Mouse (Mus musculus): ENCODE data around the gene Cfap157. TPM values are rescaled to one million over a fixed set of nuclear protein-coding genes. Genes with fewer than 3 reads are reported as not detected.

Gene Cfap157
- polyA plus RNA-seq, 1 experiment: not detected

DNA sequence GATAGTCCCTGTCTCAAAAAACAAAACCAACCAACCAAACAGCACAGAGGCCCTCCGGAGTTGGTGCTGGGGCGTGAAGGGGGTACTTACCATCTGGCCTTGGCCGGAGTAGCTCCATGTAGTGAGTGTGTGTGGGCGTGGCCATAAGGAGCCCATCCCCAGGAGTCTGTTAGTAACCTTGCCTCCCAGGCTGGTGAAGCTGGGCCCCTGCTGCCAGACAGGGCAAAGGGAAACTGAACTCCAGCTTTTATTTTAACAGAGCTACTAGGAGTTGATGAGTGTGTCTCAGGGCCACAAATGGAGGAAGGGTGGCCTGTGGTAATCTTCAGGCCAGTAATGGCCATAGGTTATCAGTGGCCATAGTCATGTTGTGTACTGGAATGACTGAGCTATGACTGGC, 49.7 kb downstream of the Cfap157 start:
- H3K4me3 ChIP-seq (replicated peaks): no peak overlapping the region
- no peaks in the 10 kb centered on the region for H3K27me3 ChIP-seq (ENCODE audit: control insufficient read depth)
- TF ChIP-seq TAL1 (IDR thresholded peaks at IDR 0.05; ENCODE audit: low read length) (no peak), GATA1 (IDR thresholded peaks at IDR 0.05; ENCODE audit: low read length) (no peak)
- no peaks in the 10 kb centered on the region for H3K36me3 ChIP-seq (ENCODE audit: control insufficient read depth)
- no peaks in the 10 kb centered on the region for H3K9me3 ChIP-seq (ENCODE audit: control insufficient read depth, low read length)
- peaks cover 3% of the 10 kb centered on the region; the same call in 1 of the 2 replicates for H3K4me1 ChIP-seq (ENCODE audit: control insufficient read depth)

DNA sequence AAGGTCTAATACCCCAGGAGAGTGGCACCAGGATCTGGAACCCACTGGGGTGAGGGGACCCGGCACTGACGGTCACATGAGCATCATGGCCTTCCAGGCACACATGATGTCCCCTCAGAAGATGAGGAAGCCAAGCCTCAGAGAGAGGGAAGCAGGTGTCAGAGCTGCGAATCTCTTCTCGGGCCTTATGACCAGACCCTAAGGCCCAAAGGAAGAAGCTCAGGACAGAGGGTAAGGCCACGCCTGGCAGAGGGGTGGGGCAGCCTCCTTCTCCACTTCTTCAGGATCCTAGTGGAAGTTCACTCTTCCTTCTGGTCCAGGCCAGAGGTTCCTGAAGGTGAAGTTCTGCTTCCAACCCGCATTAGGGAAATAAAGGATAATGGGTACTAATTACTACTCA, 51.5 kb downstream of the Cfap157 start:
- no peak overlapping the region for H3K4me3 ChIP-seq (replicated peaks)
- H3K9me3 ChIP-seq (ENCODE audit: control insufficient read depth, low read length): no peaks in the 10 kb centered on the region
- TF ChIP-seq TAL1 (IDR thresholded peaks at IDR 0.05; ENCODE audit: low read length) (no peak), GATA1 (IDR thresholded peaks at IDR 0.05; ENCODE audit: low read length) (no peak)
- H3K36me3 ChIP-seq (ENCODE audit: control insufficient read depth): no peaks in the 10 kb centered on the region
- H3K4me1 ChIP-seq (ENCODE audit: control insufficient read depth): peaks cover 3% of the 10 kb centered on the region
- no peaks in the 10 kb centered on the region for H3K27me3 ChIP-seq (ENCODE audit: control insufficient read depth)

DNA sequence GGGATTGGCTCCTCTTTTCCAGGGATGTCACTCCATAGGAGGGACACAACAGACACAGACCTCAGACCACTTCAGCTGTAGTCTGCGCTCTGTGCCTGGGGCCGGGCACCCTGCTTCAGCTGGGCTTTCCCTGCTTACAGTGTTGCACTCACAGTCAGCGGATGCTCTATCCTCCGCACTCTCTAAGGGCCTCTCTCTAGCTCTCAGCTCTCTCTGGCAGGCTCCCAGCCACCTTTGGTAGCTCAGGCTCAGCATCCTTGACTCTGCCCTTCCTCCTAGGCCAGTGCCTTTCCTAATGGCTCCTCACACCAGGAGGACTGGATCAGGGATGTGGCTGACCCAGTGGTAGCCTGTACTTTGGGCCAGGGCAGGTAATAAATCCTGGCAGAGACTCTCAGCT, 52.3 kb downstream of the Cfap157 start:
- Histone ChIP-seq H3K36me3 (ENCODE audit: control insufficient read depth) (no peaks in the 10 kb centered on the region), H3K27me3 (ENCODE audit: control insufficient read depth) (no peaks in the 10 kb centered on the region), H3K4me1 (ENCODE audit: control insufficient read depth) (peaks cover 10% of the 10 kb centered on the region), H3K4me3 (replicated peaks) (no peak overlapping the region), H3K9me3 (ENCODE audit: control insufficient read depth, low read length) (no peaks in the 10 kb centered on the region)
- TF ChIP-seq TAL1 (IDR thresholded peaks at IDR 0.05; ENCODE audit: low read length) (no peak), GATA1 (IDR thresholded peaks at IDR 0.05; ENCODE audit: low read length) (no peak)

DNA sequence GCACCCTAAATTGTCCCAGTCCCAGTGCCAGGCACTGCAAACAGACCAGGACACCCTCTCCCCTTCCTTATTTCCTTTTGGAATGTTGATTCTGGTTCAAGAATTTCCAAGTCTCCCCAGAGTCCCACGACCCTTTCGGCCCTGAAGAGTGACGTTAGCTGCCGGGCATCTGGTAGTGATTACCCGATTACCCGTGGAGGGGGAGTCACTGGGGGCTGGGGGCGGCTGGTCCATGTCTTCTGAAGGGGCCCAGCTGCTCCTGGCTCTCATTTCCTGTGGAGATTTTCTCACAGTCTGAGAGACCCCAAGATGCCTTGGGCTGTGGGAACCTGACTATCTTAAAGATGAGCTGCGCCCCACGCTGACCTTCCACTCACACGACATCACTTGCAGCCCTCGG, 53.4 kb downstream of the Cfap157 start:
- Histone ChIP-seq H3K27me3 (ENCODE audit: control insufficient read depth) (no peaks in the 10 kb centered on the region), H3K36me3 (ENCODE audit: control insufficient read depth) (no peaks in the 10 kb centered on the region), H3K4me1 (ENCODE audit: control insufficient read depth) (peaks cover 7% of the 10 kb centered on the region), H3K9me3 (ENCODE audit: control insufficient read depth, low read length) (no peaks in the 10 kb centered on the region), H3K4me3 (replicated peaks) (no peak overlapping the region)
- TF ChIP-seq TAL1 (IDR thresholded peaks at IDR 0.05; ENCODE audit: low read length): no peak
- TF ChIP-seq GATA1 (IDR thresholded peaks at IDR 0.05; ENCODE audit: low read length): no peak

DNA sequence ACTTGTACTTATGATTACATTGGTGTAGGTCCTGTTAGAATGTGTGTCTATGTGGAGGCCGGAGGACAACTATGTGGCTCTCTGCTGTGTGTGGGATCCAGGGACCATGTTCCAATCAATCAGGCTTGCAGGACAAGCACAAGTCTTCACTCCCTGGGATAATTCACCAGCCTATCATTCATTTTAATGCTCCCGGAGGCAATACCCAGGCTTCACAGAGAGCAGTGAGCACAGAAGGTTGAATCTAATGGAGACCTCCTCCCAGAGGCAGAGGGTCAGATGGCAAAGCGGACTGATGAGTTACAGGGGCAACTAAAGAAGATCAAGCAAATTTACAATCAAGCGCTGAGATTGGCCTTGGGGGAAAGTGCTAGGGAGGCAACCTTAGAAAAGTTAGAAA, 54.7 kb downstream of the Cfap157 start:
- Histone ChIP-seq H3K27me3 (ENCODE audit: control insufficient read depth) (no peaks in the 10 kb centered on the region), H3K4me1 (ENCODE audit: control insufficient read depth) (peaks cover 7% of the 10 kb centered on the region), H3K9me3 (ENCODE audit: control insufficient read depth, low read length) (no peaks in the 10 kb centered on the region), H3K36me3 (ENCODE audit: control insufficient read depth) (no peaks in the 10 kb centered on the region), H3K4me3 (replicated peaks) (no peak overlapping the region)
- TF ChIP-seq TAL1 (IDR thresholded peaks at IDR 0.05; ENCODE audit: low read length) (no peak), GATA1 (IDR thresholded peaks at IDR 0.05; ENCODE audit: low read length) (no peak)

DNA sequence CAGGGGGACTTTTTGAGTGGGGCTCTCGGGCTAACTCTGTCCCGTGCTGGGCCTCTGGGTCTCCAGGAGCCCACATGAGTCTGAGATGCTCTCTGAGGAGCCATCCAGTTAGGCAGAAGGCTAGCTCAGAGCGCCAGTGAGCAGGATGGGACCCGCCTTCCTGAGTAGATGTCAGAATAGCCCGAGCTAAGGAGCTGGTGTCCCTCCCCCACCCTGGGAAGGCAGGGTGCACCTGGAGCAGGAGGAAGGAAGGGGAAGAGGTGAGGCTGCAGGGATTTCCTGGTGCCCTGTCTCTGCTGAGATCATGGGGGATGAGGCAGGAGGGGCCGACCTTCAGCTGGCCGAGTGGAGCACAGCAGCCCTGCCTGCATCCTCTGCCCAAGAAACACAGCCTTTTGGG, 55.8 kb downstream of the Cfap157 start:
- no peaks in the 10 kb centered on the region for H3K9me3 ChIP-seq (ENCODE audit: control insufficient read depth, low read length)
- no peaks in the 10 kb centered on the region for H3K27me3 ChIP-seq (ENCODE audit: control insufficient read depth)
- H3K4me3 ChIP-seq (replicated peaks): no peak overlapping the region
- H3K36me3 ChIP-seq (ENCODE audit: control insufficient read depth): no peaks in the 10 kb centered on the region
- TF ChIP-seq TAL1 (IDR thresholded peaks at IDR 0.05; ENCODE audit: low read length) (no peak), GATA1 (IDR thresholded peaks at IDR 0.05; ENCODE audit: low read length) (no peak)
- H3K4me1 ChIP-seq (ENCODE audit: control insufficient read depth): peaks cover 7% of the 10 kb centered on the region

DNA sequence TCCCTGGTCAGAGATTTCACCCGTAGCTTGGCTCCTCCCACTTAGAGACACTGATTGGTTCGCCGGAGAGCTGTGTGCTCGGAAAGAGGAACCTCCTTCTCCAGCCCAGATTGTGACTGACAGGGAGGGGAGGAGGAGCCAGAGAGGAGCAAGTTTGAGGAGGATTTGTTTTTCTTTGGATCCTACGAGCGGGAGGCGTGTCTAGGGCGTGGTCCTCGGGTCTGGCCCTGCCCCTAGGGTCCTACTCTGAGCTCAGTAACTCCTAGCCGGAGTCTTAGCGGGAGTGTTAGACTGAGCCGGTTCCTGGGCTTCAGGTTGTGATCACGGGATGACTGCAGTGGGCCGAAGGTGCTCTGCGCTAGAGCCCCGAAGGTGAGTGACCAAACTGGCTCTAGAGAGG, 56.8 kb downstream of the Cfap157 start:
- H3K9me3 ChIP-seq (ENCODE audit: control insufficient read depth, low read length): no peaks in the 10 kb centered on the region
- H3K36me3 ChIP-seq (ENCODE audit: control insufficient read depth): no peaks in the 10 kb centered on the region
- TF ChIP-seq GATA1 (IDR thresholded peaks at IDR 0.05; ENCODE audit: low read length) (no peak), TAL1 (IDR thresholded peaks at IDR 0.05; ENCODE audit: low read length) (no peak)
- H3K4me1 ChIP-seq (ENCODE audit: control insufficient read depth): peaks cover 7% of the 10 kb centered on the region
- peak overlapping the region; percentile 14 for H3K4me3 ChIP-seq (replicated peaks)
- H3K27me3 ChIP-seq (ENCODE audit: control insufficient read depth): no peaks in the 10 kb centered on the region

Other genes with a start within 250 kb of the Cfap157 start
- 0.03 and 0.06 TPM in 2 replicates for gene Fam102a, start 249.1 kb downstream of the Cfap157 start, polyA plus RNA-seq (2012)
- 1.2 and 1.7 TPM in 2 replicates for gene Dpm2, start 213.6 kb downstream of the Cfap157 start, polyA plus RNA-seq (2012)
- not detected in 2 replicates for gene Pip5kl1, start 209.6 kb downstream of the Cfap157 start, polyA plus RNA-seq (2012)
- gene 9430097D07Rik, start 208.7 kb downstream of the Cfap157 start, polyA plus RNA-seq (2012): not detected in 2 replicates
- gene St6galnac4, start 197.3 kb downstream of the Cfap157 start, polyA plus RNA-seq (2012): 0.21 and 0.30 TPM in 2 replicates
- gene St6galnac6, start 184.7 kb downstream of the Cfap157 start, polyA plus RNA-seq (2012): 0.52 and 0.89 TPM in 2 replicates
- gene Ak1, start 162.7 kb downstream of the Cfap157 start, polyA plus RNA-seq (2012): 0.08 TPM in 1 of 2 replicates, not detected in the other
- gene Eng, start 137.8 kb downstream of the Cfap157 start, polyA plus RNA-seq (2012): 0.60 and 0.69 TPM in 2 replicates
- gene Fpgs, start 80.3 kb downstream of the Cfap157 start, polyA plus RNA-seq (2012): 1.0 and 1.2 TPM in 2 replicates
- 6.1 and 10.2 TPM in 2 replicates for gene Cdk9, start 71.4 kb downstream of the Cfap157 start, polyA plus RNA-seq (2012)
- gene Sh2d3c, start 63.4 kb downstream of the Cfap157 start, polyA plus RNA-seq (2012): 0.04 and 0.06 TPM in 2 replicates
- not detected in 2 replicates for gene 6330409D20Rik, start 43.4 kb downstream of the Cfap157 start, polyA plus RNA-seq (2012)
- gene Tor2a, start 27.2 kb downstream of the Cfap157 start, polyA plus RNA-seq (2012): 1.5 and 2.4 TPM in 2 replicates
- 0.02 TPM in 1 of 2 replicates, not detected in the other for gene Ttc16, start 8.8 kb downstream of the Cfap157 start, polyA plus RNA-seq (2012)
- 0.06 TPM in 1 of 2 replicates, not detected in the other for gene Ptrh1, start 8.6 kb downstream of the Cfap157 start, polyA plus RNA-seq (2012)
- gene Stxbp1, start 62.8 kb upstream of the Cfap157 start, polyA plus RNA-seq (2012): 0.02 and 0.03 TPM in 2 replicates
- gene Fam129b, start 91.7 kb upstream of the Cfap157 start, polyA plus RNA-seq (2012): 0.11 and 0.13 TPM in 2 replicates
- 157 and 173 TPM in 2 replicates for gene Rpl12, start 177.1 kb upstream of the Cfap157 start, polyA plus RNA-seq (2012)
- gene Lrsam1, start 177.2 kb upstream of the Cfap157 start, polyA plus RNA-seq (2012): 0.18 and 0.20 TPM in 2 replicates
- gene Slc2a8, start 197.7 kb upstream of the Cfap157 start, polyA plus RNA-seq (2012): 4.3 and 7.0 TPM in 2 replicates

Data from erythroblast, embryonic 14.5 days (primary cell).